Mouse (Mus musculus) cerebellum, adult 11-12 months (tissue): ENCODE results near the gene Svopl.

Experiments used
- DNase-seq: peaks from one replicate; pipeline ENCODE4 v3.0.0; 2022

Gene Svopl

DNA sequence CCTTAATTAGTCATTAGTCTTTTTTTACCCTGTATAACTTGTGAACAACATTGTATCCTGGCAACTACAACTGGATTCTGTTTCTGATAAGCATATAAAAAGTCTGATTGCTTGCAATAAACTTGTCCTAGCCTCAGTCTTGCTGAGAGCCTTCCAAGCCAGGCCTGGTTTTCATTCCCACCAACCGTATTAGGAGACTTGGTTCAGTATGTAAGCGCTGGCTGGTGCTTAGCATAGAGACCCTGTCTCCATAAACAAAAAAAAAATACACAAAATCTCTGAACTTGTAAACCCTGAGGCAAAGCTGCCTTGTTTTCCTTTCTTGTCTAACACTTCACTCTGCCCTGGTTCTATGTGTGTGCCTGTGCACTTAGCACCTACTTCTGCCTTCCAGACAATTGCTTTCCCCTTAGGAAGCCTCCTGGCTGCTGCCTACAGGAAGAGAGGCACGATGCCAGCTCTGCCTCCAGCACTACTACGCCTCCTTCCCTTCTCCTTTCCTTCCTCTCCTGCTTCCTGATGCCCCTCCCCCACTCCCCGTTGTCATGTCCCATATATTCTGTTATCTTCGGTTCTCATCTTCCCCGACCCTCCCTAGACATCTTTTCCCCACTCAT is 14.8 kb downstream of the Svopl start:
- DNase-seq = no peak

DNA sequence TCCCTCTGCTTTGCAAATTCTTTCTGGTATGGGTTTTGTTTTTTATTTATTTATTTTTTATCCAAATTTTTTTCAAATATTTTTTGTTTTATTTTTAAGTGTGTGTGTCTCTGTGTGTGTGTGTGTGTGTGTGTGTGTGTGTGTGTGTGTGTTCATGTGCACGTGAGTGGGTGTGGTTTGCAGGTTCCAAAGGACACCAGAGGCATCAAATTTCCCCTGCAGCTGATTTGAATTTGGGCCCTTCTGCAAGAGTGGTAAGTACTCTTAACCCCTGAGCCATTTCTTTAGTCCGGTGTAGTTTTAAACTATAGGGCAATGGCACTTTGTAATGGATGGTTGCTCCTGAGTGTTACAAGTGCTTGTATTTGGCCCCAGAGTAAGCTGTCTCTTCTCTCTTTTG is 18.6 kb downstream of the Svopl start:
- DNase-seq = no peak

DNA sequence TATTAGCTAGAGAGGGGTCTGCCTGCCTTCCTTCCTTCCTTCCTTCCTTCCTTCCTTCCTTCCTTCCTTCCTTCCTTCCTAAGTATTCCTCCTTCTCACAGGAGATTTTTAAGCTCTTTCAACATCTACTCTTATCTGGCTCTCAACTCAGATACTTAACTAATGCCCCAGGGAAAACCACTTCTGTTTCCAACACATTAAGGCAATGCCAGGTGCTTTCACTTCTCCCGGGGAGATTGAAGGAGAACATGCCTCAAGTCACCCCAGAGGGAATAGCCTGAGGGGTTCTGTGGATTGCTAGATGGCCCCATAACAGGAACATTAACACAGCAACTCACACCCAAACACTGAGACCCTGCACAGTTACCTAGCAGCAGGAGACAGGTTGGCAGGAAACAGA is 19.0 kb downstream of the Svopl start:
- DNase-seq = no peak

DNA sequence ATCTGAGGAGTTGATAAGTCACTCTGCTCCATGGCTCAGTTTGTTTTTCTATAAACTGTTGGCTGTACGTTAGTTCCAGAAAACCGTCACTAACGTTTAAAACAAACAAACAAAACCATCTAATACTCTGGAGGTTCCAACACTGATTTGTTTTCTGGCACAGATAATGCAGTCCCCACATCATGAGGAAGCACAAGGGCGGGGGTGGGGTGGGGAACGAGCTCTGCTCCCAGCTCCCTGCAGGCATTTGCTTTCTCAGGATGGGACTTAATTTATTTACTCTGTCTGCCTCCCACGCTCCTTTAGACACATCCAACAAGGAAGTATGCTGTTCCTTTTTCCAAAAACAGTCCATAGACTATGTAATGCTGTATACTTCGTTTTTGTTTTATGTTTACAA is 23.5 kb downstream of the Svopl start:
- DNase-seq = no peak

DNA sequence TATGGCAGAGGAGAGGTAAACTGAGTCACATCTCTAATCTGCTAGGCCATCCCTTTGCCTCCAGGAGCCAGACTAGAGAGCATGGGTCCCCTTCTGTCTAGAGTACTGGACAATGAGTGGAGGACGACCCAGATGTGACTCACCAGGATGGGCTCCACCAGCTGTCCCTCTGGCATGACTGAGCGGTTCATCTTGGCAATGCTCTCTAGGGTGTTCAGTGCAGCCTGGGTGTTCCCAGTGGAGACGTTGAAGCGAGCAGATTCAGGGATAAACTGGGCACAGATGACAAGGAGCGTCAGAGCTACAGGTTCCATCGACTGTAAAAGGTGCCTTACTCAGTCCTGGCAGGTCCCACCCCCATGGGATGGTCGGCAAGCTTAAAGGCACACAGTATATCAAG is 25.4 kb downstream of the Svopl start:
- no peak for DNase-seq

DNA sequence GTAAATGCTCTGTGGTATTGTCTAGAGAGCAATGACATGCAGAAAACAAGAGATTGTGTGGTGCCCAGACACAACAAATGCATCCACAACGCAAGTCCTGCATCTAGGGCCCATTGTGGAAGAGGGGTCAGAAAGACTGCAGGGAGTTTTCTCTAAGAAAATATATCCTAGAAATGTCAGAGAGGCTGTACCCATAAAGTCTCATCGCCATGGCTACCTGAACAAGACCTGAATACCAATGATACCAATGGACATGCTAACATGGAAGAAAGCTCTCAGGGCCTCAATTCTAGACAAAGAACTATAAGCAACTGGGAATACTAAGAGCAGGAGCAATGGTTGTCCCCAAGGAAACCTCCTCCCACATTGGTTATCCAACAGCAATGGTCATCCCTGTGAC is 34.0 kb downstream of the Svopl start:
- no peak for DNase-seq

DNA sequence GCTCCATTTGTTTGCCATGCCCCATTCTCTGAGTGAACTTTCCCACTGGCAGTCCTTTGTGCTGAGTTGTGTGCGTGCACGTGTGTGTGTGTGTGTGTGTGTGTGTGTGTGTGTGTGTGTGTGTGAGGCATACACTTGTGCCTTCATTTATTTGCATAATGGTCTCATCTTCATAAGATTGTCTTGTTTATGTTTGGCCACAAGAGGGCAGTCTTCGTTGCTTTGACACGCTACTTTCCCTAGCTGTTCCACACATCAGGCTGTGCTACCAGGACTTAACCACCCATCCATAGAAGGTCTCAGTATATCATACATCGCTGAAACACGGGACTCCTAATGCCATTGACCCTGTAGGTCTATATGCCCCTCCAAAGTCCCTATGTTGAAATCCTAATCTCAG is 39.3 kb downstream of the Svopl start:
- peak; percentile 13 for DNase-seq

DNA sequence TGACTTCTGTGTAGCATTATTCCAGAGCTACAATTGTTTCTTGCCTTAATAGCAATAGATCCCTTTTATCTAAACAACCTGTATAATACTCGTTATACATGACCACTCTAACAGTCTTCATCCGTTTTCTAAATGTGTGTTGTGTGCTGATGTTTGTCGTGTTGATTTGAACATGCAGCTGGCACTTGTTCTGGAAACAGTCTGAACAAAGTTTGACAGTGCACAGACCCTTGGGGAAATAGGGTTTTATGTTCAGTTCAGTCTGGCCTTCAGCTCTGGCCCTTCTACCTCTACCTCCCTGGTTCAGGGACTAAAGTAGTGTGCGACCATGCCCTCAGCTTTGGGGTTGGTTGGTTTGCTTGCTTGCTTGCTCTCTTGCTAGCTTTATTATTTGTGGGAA is 79.4 kb downstream of the Svopl start:
- no peak for DNase-seq

- DNase-seq = no peak
Measured at GRCm38 (mm10) chr6:37951306-37951705, 95.5 kb downstream of the Svopl start.

DNA sequence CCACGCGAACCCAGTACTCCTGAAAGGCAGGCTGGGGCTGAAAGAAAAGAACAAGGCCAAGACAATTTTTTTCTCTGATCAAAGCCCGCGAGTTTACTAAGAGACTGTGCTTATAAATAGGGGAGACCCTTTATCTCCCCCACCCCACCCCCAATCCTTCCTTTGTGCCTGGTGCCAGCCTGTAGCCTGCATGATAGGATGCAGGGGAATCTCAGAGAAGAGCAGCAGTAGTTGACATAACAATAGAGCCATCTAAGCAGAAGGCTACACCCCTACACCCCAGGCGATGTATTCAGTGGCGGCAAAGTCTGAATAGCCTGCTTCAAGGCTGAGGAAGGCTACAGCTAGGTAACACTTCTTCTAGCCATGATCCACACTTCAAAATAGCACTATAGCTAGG is 110.3 kb downstream of the Svopl start:
- no peak for DNase-seq
